Mouse (Mus musculus): ENCODE data around the gene Slc34a3. TPM values are rescaled to one million over a fixed set of nuclear protein-coding genes. Genes with fewer than 3 reads are reported as not detected.

Gene Slc34a3
- polyA plus RNA-seq, 1 experiment from 2014 or later, result not detected

DNA sequence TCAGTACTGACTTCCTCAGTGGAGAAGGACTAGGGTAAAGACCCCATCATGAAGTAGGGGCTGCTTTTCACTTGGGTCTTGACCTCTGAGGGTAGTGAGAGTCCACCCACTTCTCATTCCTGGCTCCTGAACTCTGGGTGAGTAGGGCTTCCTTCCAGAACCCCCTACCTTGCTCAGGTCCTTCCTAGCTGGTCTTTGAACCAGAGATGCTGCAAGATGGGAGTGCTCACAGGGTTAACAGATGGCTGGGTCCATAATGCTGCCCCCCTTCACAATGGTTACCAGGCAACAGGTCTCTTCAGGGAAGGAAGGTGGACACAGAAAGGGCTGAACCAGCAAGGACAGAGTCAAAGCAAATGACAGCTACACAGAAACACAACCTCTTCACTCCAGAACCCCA is 15.7 kb downstream of the Slc34a3 start, which contains the start of gene Fam166a:
Fam166a (plus strand) TSS at position 301 of the 400 bp plus-strand sequence.
- H3K9me3 ChIP-seq, result no peaks in the 10 kb centered on the region
- no peak within 1 kb of the TSS for H3K27ac ChIP-seq
- H3K27me3 ChIP-seq (replicated peaks), result 0 out of 2 replicates have a peak, but pooled peaks cover 7% of the 10 kb centered on the region
- H3K4me1 ChIP-seq, result peaks cover 10% of the 10 kb centered on the region
- no peak for ATAC-seq (ENCODE audit: low FRiP score, low read depth)
- H3K36me3 ChIP-seq, result peaks cover 5% of the 10 kb centered on the region; the same call in 1 of the 2 replicates
- H3K4me3 ChIP-seq, result no peak within 1 kb of the TSS
- no peak within 1 kb of the TSS for H3K4me2 ChIP-seq (replicated peaks)
- no peak within 1 kb of the TSS for H3K9ac ChIP-seq

DNA sequence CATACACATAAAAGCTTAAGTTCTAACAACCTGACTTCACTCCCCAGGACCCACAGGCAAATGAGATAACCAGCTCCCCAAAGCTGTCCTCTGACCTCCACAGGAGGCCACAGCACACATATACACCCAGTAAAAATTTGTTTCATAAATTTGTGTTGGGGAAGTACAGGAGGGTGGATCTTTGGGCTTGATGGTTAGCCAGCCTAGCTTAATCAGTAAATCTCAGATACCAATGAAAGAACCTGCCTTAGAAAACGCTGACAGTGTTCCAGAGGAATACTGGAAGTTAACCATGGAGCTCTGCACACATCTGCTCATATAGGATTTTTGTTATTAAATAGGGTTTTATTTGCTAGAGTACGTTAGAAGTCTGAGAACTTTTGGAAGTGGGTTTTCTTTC is 16.5 kb downstream of the Slc34a3 start:
- H3K27ac ChIP-seq, result no peak overlapping the region
- no peak overlapping the region for H3K4me2 ChIP-seq (replicated peaks)
- H3K9ac ChIP-seq, result no peak overlapping the region
- peaks cover 6% of the 10 kb centered on the region; the same call in 1 of the 2 replicates for H3K4me1 ChIP-seq
- WGBS, result 62% methylated on average over 2 of the region's 2 CpGs
- H3K36me3 ChIP-seq, result peaks cover 5% of the 10 kb centered on the region; the same call in 1 of the 2 replicates
- no peak for ATAC-seq (ENCODE audit: low FRiP score, low read depth)
- H3K27me3 ChIP-seq (replicated peaks), result peaks cover 14% of the 10 kb centered on the region; the same call in 1 of the 2 replicates
- H3K4me3 ChIP-seq, result no peak overlapping the region
- no peaks in the 10 kb centered on the region for H3K9me3 ChIP-seq

DNA sequence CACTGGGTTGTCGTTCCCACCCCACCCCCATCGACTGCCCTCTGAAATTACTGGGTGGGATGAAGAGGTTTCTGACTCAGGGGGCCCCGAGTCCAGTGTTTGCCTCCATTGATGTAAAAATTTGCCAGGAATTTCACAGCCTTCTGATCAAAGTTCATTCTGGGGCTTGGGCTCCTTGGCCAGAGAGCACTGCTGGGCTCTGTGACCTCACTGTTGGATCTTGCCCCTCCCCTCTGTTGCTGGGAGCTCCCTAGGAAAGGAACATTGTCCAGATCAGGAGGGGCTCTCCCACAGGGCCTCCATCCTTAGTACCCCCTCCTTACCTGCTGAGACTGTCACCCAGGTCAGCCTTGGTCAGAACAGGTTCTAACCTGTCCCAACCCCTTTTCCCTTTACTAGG is 19.7 kb downstream of the Slc34a3 start, which contains the start of gene Stpg3:
Stpg3 (minus strand) TSS at position 194 of the 400 bp plus-strand sequence.
- Histone ChIP-seq H3K4me2 (replicated peaks) (no peak within 1 kb of the TSS), H3K4me3 (no peak within 1 kb of the TSS), H3K9me3 (no peaks in the 10 kb centered on the region), H3K4me1 (peaks cover 17% of the 10 kb centered on the region), H3K36me3 (no peaks in the 10 kb centered on the region), H3K27ac (no peak within 1 kb of the TSS), H3K27me3 (replicated peaks) (peaks cover 14% of the 10 kb centered on the region; the same call in 1 of the 2 replicates), H3K9ac (no peak within 1 kb of the TSS)
- ATAC-seq (ENCODE audit: low FRiP score, low read depth), result no peak
- 80% methylated on average over 3 of the region's 3 CpGs for WGBS

DNA sequence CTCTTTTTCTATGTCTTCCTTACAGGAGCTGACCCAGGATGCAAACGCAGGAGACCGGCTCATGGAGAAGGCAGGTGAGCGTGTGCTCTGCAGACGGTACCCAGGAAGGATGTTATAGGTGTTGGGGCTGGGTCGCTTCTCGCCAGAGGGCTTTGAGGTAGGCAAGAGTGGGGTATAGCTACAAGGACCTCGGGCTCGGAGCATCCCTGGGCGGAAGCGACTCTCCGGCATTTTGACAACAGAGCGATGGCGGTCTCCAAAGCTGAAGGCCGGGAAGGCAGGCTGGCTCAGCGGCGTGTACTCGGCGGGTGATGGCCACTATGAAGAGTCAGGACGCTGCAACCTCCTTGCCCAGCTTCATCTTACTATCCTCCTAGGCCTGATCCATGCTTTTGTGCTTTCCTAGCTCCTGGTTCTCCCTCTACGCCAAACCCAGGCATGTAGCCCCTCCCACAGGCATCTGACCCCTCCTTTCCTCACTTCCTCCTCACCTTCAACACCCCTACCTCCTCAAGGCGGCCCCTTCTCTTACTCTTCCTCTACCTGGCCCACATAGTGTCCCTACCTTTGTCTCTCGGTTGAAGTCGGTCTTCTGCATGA is 20.8 kb downstream of the Slc34a3 start:
- no peak for ATAC-seq (ENCODE audit: low FRiP score, low read depth)
- H3K4me2 ChIP-seq (replicated peaks), result no peak overlapping the region
- 69% methylated on average over 23 of the region's 23 CpGs for WGBS
- no peaks in the 10 kb centered on the region for H3K9me3 ChIP-seq
- peaks cover 1% of the 10 kb centered on the region; the same call in 1 of the 2 replicates for H3K36me3 ChIP-seq
- H3K9ac ChIP-seq, result no peak overlapping the region
- no peak overlapping the region for H3K4me3 ChIP-seq
- H3K27ac ChIP-seq, result no peak overlapping the region
- peaks cover 16% of the 10 kb centered on the region for H3K4me1 ChIP-seq
- H3K27me3 ChIP-seq (replicated peaks), result peaks cover 14% of the 10 kb centered on the region; the same call in 1 of the 2 replicates

DNA sequence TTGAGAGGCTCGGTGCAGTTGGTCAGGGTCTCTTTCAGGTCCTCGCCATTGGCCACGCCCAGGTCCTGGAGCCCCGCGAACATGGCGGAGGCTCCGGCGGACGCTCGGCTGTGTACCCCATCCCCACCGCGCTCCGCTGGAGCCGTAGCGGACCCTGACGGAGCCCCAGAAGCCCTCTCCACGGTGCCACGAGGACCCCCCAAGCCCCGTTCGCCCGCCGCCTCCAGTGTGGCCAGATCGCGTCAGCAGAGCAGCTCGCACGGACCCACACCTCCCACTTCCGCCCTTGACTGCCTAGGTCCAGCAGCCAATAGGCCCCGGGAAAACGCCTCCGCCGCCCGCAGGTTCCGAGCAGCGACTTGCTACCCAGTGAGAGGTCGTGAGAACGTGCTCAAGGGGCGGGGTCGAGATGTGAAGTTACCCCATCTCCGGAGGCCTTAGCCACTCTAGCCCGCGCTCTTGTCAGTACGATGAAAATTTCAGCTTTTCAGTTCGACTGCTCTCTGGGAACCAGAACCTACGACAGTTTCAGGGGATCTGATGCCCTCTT is 23.0 kb downstream of the Slc34a3 start, which contains the start of gene Nelfb:
Nelfb (minus strand) TSS at position 369 of the 550 bp plus-strand sequence.
- Histone ChIP-seq H3K9me3 (no peaks in the 10 kb centered on the region), H3K27ac (0 out of 2 replicates have a peak within 1 kb of the TSS, but pooled peaks have one; percentile 33), H3K4me1 (peaks cover 20% of the 10 kb centered on the region), H3K27me3 (replicated peaks) (peaks cover 14% of the 10 kb centered on the region; the same call in 1 of the 2 replicates), H3K9ac (peak within 1 kb of the TSS; percentile 76), H3K36me3 (peaks cover 20% of the 10 kb centered on the region; the same call in 1 of the 2 replicates), H3K4me3 (peak within 1 kb of the TSS; percentile 65), H3K4me2 (replicated peaks) (peak within 1 kb of the TSS; percentile 93)
- WGBS, result under 1% methylated on average over 44 of the region's 44 CpGs
- peak; percentile 90 for ATAC-seq (ENCODE audit: low FRiP score, low read depth)

DNA sequence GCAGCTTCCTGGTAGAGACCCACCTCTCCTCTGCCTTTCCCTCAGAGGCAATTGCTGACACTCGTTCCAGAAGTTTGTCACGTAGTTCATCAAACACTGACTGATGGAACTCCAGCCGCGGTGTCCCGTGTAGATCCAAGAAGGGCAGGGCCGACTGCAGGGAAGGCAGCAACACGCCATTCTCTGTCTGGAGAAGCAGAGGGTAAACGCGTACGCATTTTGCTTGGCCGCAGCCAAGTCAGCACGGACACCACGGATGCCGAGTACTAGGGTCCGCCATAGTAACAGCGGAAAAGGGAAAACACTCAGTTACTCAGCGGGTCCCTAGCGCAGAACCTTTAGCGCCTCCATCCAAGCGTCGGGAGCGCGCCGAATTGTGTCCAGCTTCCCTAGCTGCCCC is 23.5 kb downstream of the Slc34a3 start:
- under 1% methylated on average over 24 of the region's 24 CpGs for WGBS
- H3K4me1 ChIP-seq, result peaks cover 20% of the 10 kb centered on the region
- peak; percentile 51; the same call in 1 of the 2 replicates for ATAC-seq (ENCODE audit: low FRiP score, low read depth)
- peaks cover 14% of the 10 kb centered on the region; the same call in 1 of the 2 replicates for H3K27me3 ChIP-seq (replicated peaks)
- H3K4me3 ChIP-seq, result peak overlapping the region; percentile 65
- peak overlapping the region; percentile 93 for H3K4me2 ChIP-seq (replicated peaks)
- peak overlapping the region; percentile 76 for H3K9ac ChIP-seq
- 0 out of 2 replicates have a peak overlapping the region, but pooled peaks have one; percentile 33 for H3K27ac ChIP-seq
- no peaks in the 10 kb centered on the region for H3K9me3 ChIP-seq
- H3K36me3 ChIP-seq, result peaks cover 25% of the 10 kb centered on the region

DNA sequence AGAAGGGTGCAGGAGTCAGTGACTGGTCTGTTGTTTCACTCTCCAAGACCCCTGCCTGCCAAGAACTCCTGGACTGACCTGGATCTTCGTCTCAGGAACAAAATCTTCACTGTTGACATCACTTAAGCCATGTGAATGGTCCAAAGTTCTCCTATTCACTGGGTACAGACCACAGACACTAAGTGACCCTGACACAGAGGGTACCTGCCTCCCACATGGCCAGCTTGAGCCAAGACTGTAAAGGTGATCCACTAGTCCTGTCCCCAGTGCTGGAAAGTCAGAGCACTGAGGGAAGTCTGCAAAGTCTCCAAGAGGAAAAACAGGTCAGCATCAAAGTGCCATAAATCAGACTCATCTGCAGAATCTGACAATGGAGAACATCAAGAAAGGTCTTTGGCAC is 26.6 kb downstream of the Slc34a3 start:
- no peak overlapping the region for H3K9ac ChIP-seq
- peaks cover 20% of the 10 kb centered on the region for H3K4me1 ChIP-seq
- WGBS, result 87% methylated on average over 1 of the region's 1 CpGs
- no peak overlapping the region for H3K4me3 ChIP-seq
- H3K27me3 ChIP-seq (replicated peaks), result 0 out of 2 replicates have a peak, but pooled peaks cover under 1% of the 10 kb centered on the region
- no peak overlapping the region for H3K27ac ChIP-seq
- no peak for ATAC-seq (ENCODE audit: low FRiP score, low read depth)
- H3K36me3 ChIP-seq, result peaks cover 54% of the 10 kb centered on the region
- no peak overlapping the region for H3K4me2 ChIP-seq (replicated peaks)
- H3K9me3 ChIP-seq, result no peaks in the 10 kb centered on the region

DNA sequence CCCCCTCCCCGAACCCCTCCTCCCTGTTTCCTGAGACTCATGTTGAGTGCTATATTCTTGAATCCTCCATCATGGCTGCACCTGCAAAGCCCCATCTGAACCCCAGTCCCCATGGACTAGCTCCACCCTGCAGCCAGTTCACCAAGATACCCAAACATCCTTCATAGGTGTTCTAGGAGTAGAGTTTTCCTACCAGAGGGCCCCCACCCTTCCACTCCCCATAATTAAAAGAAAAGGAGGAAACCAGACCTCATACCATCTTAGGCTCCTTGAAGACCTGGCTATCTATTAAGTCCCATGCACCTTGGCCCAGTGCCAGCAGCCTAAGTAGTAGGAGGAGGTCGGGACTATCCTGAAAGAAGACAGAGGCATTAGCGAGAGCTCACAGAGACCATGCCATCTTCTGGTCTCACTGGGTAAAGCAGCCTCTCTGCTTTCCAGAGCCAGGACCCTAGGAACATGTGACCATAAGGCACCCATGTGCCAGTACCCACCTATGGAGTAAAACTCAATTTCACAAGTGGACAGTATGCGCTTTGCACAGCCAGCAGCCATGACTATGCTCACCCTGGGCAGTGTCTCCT is 30.4 kb downstream of the Slc34a3 start:
- ATAC-seq (ENCODE audit: low FRiP score, low read depth), result no peak
- H3K9ac ChIP-seq, result no peak overlapping the region
- H3K4me2 ChIP-seq (replicated peaks), result no peak overlapping the region
- 66% methylated on average over 4 of the region's 4 CpGs for WGBS
- no peaks in the 10 kb centered on the region for H3K9me3 ChIP-seq
- H3K4me1 ChIP-seq, result 0 out of 2 replicates have a peak, but pooled peaks cover 4% of the 10 kb centered on the region
- H3K4me3 ChIP-seq, result no peak overlapping the region
- H3K27ac ChIP-seq, result no peak overlapping the region
- peaks cover 89% of the 10 kb centered on the region for H3K36me3 ChIP-seq
- H3K27me3 ChIP-seq (replicated peaks), result no peaks in the 10 kb centered on the region

DNA sequence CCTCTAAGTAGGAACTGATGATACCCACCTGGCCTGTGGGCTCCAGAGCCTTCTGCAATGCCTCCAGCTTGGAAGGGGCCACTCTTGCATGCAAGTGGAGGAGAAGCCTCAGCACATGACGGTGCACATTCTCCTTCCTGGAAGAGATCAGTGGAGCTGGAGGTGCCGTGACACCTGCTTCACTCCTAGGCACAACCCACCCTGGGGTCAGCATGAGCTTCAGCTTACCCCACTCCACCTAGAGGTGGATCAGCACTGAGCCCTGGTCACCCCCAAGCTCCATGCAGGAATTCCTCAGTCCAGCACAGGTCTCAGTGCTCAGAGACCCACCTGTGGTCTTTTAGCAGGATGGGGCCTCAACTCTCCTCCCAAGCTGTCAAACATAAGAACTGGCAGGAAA is 33.5 kb downstream of the Slc34a3 start:
- Histone ChIP-seq H3K9ac (no peak overlapping the region), H3K36me3 (peaks cover 74% of the 10 kb centered on the region), H3K4me3 (no peak overlapping the region), H3K9me3 (no peaks in the 10 kb centered on the region), H3K4me2 (replicated peaks) (no peak overlapping the region), H3K4me1 (no peaks in the 10 kb centered on the region; the same call in 1 of the 2 replicates), H3K27me3 (replicated peaks) (peaks cover 16% of the 10 kb centered on the region), H3K27ac (no peak overlapping the region)
- ATAC-seq (ENCODE audit: low FRiP score, low read depth), result no peak
- 96% methylated on average over 2 of the region's 2 CpGs for WGBS

DNA sequence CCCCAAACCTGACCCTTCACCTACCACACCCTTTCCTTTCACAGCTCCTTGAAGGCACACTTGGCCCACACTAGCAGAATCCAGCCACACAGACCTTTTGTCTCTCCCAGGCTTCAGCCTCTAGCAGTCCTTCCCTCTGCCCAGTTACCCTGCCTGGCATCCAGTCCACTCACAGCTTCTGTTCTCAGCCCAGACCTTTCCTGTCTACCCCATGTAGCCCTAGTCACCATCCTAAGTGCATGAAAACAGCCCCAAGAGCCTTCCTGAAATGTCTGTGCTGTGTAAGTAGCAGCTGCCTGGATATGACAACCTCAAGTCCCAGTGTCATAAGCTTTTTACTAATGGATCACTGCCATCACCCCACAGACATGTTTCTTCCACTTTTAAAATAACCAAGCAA is 36.2 kb downstream of the Slc34a3 start:
- ATAC-seq (ENCODE audit: low FRiP score, low read depth), result no peak
- Histone ChIP-seq H3K27ac (no peak overlapping the region), H3K27me3 (replicated peaks) (peaks cover 32% of the 10 kb centered on the region), H3K9ac (no peak overlapping the region), H3K4me3 (no peak overlapping the region), H3K4me1 (peaks cover 3% of the 10 kb centered on the region; the same call in 1 of the 2 replicates), H3K9me3 (no peaks in the 10 kb centered on the region), H3K4me2 (replicated peaks) (no peak overlapping the region), H3K36me3 (peaks cover 51% of the 10 kb centered on the region)

DNA sequence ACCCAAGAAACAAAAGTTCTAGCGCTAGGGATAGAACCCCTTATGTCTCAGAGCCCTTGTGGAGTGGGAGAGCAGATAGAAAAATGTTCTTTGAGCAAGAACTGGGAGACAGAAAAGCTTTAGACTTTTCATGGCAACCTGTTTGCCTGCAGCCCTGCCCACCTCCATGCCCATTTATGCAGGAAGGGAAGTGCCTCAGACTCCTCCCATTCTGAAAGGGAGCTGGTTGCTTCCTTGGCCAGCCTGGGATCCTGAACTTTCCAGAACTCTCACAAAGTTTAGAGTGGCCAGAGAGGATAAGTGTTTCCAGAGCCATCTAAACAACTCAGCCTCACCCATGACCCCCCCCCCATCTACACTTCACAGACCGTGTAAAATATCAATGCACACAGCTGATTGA is 37.0 kb downstream of the Slc34a3 start:
- Histone ChIP-seq H3K4me2 (replicated peaks) (no peak overlapping the region), H3K27me3 (replicated peaks) (peaks cover 32% of the 10 kb centered on the region), H3K4me3 (no peak overlapping the region), H3K27ac (no peak overlapping the region), H3K9ac (no peak overlapping the region), H3K9me3 (no peaks in the 10 kb centered on the region), H3K4me1 (peaks cover 3% of the 10 kb centered on the region; the same call in 1 of the 2 replicates), H3K36me3 (peaks cover 44% of the 10 kb centered on the region)
- WGBS, result 22% methylated on average over 2 of the region's 2 CpGs
- no peak for ATAC-seq (ENCODE audit: low FRiP score, low read depth)
